In the genomic region with DNA sequence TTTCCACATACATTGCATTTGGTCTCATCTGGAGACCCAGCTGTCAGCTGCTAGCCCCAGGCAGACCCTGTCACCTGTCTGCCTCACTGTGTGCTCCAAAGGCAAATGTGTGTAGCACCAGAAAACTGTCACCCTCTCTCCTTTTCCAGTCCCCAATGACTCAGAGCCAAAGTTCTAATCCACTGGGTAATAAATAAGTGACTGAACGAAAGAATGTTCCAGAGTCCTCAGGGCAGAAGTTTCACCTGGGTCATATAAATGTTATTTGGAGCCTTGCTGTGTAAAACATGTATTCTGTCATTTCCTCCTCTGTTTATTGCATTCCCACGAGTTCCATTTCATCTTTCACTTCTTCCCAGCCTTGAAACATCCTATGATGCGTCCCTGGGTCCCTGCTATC, we compare ENCODE assay signal across 27 mouse cellular contexts.
DNase-seq lines count a peak whose midpoint lies in the region; ATAC-seq and TF ChIP-seq lines count a peak whose summit lies in the region.
"Had no signal": no experiment of that assay in that cellular context is flagged by ENCODE, and none has a peak within 500 bp of the region (broad histone marks: within the 10 kb centered on the region; RNA-seq: fewer than 3 reads in every experiment).

No protein-coding gene starts in this region.

- TF ChIP-seq POLR2A in bone marrow macrophage, adult 2 months (IDR thresholded peaks at IDR 0.05; ENCODE audit: borderline replicate concordance, low read depth, low read length) = no peak

- H3K9ac ChIP-seq in kidney, embryonic 14.5 days (ENCODE audit: low read depth, low read length) = no peak overlapping the region
- H3K9ac ChIP-seq in intestine, embryonic 16.5 days (ENCODE audit: low read depth, low read length) = no peak overlapping the region
- no peak overlapping the region for H3K9ac ChIP-seq in forebrain, postnatal 0 days
- H3K9ac ChIP-seq: embryonic facial prominence, embryonic 13.5 days; forebrain, embryonic 12.5 days; forebrain, embryonic 15.5 days; heart, embryonic 13.5 days; hindbrain, embryonic 14.5 days had no signal

- 69% methylated on average over 3 of the region's 3 CpGs for WGBS in kidney, embryonic 14.5 days
- 39% methylated on average over 3 of the region's 3 CpGs for WGBS in intestine, embryonic 16.5 days
- WGBS in forebrain, postnatal 0 days = 73% methylated on average over 3 of the region's 3 CpGs

- H3K4me3 ChIP-seq in kidney, embryonic 14.5 days (ENCODE audit: low read length) = no peak overlapping the region
- H3K4me3 ChIP-seq in bone marrow macrophage, adult 2 months (ENCODE audit: insufficient read depth, low read length) = no peak overlapping the region
- no peak overlapping the region for H3K4me3 ChIP-seq in intestine, embryonic 16.5 days (ENCODE audit: low read length)
- H3K4me3 ChIP-seq in forebrain, postnatal 0 days (ENCODE audit: low read depth, low read length) = no peak overlapping the region
- H3K4me3 ChIP-seq: embryonic facial prominence, embryonic 10.5 days; embryonic facial prominence, embryonic 13.5 days; erythroblast, embryonic 14.5 days; forebrain, embryonic 12.5 days; forebrain, embryonic 15.5 days; heart, adult 2 months; heart, embryonic 10.5 days; heart, embryonic 13.5 days had no signal

- H3K4me1 ChIP-seq in kidney, embryonic 14.5 days (ENCODE audit: control insufficient read depth, insufficient read depth, low read length) = no peaks in the 10 kb centered on the region
- peaks cover 38% of the 10 kb centered on the region for H3K4me1 ChIP-seq in bone marrow macrophage, adult 2 months (ENCODE audit: control insufficient read depth, insufficient read depth, low read length)
- peaks cover 3% of the 10 kb centered on the region; the same call in 1 of the 2 replicates for H3K4me1 ChIP-seq in intestine, embryonic 16.5 days (ENCODE audit: control insufficient read depth, insufficient read depth, low read length)
- H3K4me1 ChIP-seq in forebrain, postnatal 0 days (ENCODE audit: insufficient read depth) = no peaks in the 10 kb centered on the region
- H3K4me1 ChIP-seq: embryonic facial prominence, embryonic 10.5 days; embryonic facial prominence, embryonic 13.5 days; forebrain, embryonic 12.5 days; heart, embryonic 10.5 days; heart, embryonic 13.5 days had no signal

- H3K27ac ChIP-seq in kidney, embryonic 14.5 days (ENCODE audit: low read depth, low read length) = no peak overlapping the region
- peak overlapping the region; percentile 63; the same call in 1 of the 2 replicates for H3K27ac ChIP-seq in bone marrow macrophage, adult 2 months (ENCODE audit: insufficient read depth, low read depth, low read length)
- H3K27ac ChIP-seq in intestine, embryonic 16.5 days (ENCODE audit: low read length) = no peak overlapping the region
- H3K27ac ChIP-seq in forebrain, postnatal 0 days (ENCODE audit: low read depth, low read length) = no peak overlapping the region
- H3K27ac ChIP-seq: embryonic facial prominence, embryonic 10.5 days; embryonic facial prominence, embryonic 13.5 days; forebrain, embryonic 12.5 days; forebrain, embryonic 15.5 days; heart, adult 2 months; heart, embryonic 10.5 days; heart, embryonic 13.5 days; hindbrain, embryonic 14.5 days; hindbrain, postnatal 0 days had no signal

- H3K36me3 ChIP-seq in kidney, embryonic 14.5 days (ENCODE audit: control insufficient read depth, insufficient read depth, low read length) = no peaks in the 10 kb centered on the region
- no peaks in the 10 kb centered on the region for H3K36me3 ChIP-seq in intestine, embryonic 16.5 days (ENCODE audit: control insufficient read depth, insufficient read depth, low read length)
- H3K36me3 ChIP-seq in forebrain, postnatal 0 days (ENCODE audit: insufficient read depth) = no peaks in the 10 kb centered on the region
- H3K36me3 ChIP-seq: embryonic facial prominence, embryonic 10.5 days; embryonic facial prominence, embryonic 13.5 days; forebrain, embryonic 12.5 days; forebrain, embryonic 15.5 days; heart, embryonic 10.5 days; heart, embryonic 13.5 days had no signal

- 0 out of 2 replicates have a peak, but pooled peaks cover 3% of the 10 kb centered on the region for H3K9me3 ChIP-seq in kidney, embryonic 14.5 days (ENCODE audit: control insufficient read depth, low read length)
- no peaks in the 10 kb centered on the region for H3K9me3 ChIP-seq in intestine, embryonic 16.5 days (ENCODE audit: control insufficient read depth, low read length)
- H3K9me3 ChIP-seq in forebrain, postnatal 0 days (ENCODE audit: low read length) = 0 out of 2 replicates have a peak, but pooled peaks cover 7% of the 10 kb centered on the region
- H3K9me3 ChIP-seq: embryonic facial prominence, embryonic 10.5 days; embryonic facial prominence, embryonic 13.5 days; forebrain, embryonic 12.5 days; forebrain, embryonic 15.5 days; heart, embryonic 10.5 days; heart, embryonic 13.5 days had no signal

- no peak overlapping the region for H3K4me2 ChIP-seq in kidney, embryonic 14.5 days (replicated peaks; ENCODE audit: low read depth, low read length)
- no peak overlapping the region for H3K4me2 ChIP-seq in intestine, embryonic 16.5 days (ENCODE audit: low read depth, low read length)
- no peak overlapping the region for H3K4me2 ChIP-seq in forebrain, postnatal 0 days (ENCODE audit: low read depth)
- H3K4me2 ChIP-seq: embryonic facial prominence, embryonic 13.5 days; forebrain, embryonic 12.5 days; forebrain, embryonic 15.5 days; heart, embryonic 13.5 days; hindbrain, embryonic 14.5 days had no signal

- no peak for ATAC-seq in kidney, embryonic 14.5 days (ENCODE audit: low FRiP score, low TSS enrichment)
- ATAC-seq in intestine, embryonic 16.5 days = peak; percentile 76
- no peak for ATAC-seq in forebrain, postnatal 0 days
- ATAC-seq: CD4-positive, CD25-positive, alpha-beta regulatory T cell, adult 4 months; forebrain, embryonic 15.5 days; hindbrain, postnatal 0 days had no signal

- DNase-seq in kidney, adult 9 months = peak; percentile 50
- no peak for DNase-seq in forebrain, postnatal 0 days
- DNase-seq in adipocyte (ENCODE audit: low spot score) = no peak
- DNase-seq: adrenal gland, adult 2 months; adrenal gland, postnatal 14 days; cerebellum, adult 11-12 months; cerebellum, adult 8-10 months; cerebellum, postnatal 10 days; cerebellum, postnatal 36 days; embryo, embryonic 11 days; gastrocnemius, postnatal 10 days; gastrocnemius, postnatal 36 days; heart, adult 2 months; heart, postnatal 4 days had no signal

- no peaks in the 10 kb centered on the region for H3K27me3 ChIP-seq in kidney, embryonic 14.5 days (ENCODE audit: control insufficient read depth, insufficient read depth, low read length)
- H3K27me3 ChIP-seq in intestine, embryonic 16.5 days (replicated peaks; ENCODE audit: control insufficient read depth, insufficient read depth, low read length) = no peaks in the 10 kb centered on the region
- H3K27me3 ChIP-seq in forebrain, postnatal 0 days (ENCODE audit: insufficient read depth, low read length) = no peaks in the 10 kb centered on the region
- H3K27me3 ChIP-seq: embryonic facial prominence, embryonic 13.5 days; forebrain, embryonic 12.5 days; forebrain, embryonic 15.5 days had no signal

- TF ChIP-seq CTCF in bone marrow macrophage, adult 2 months (IDR thresholded peaks at IDR 0.05; ENCODE audit: low read depth, low read length) = no peak
- no peak for TF ChIP-seq CTCF in forebrain, postnatal 0 days (IDR thresholded peaks at IDR 0.05; ENCODE audit: low read depth)
